ENCODE assay signal across 10 mouse cellular contexts in the genomic region with DNA sequence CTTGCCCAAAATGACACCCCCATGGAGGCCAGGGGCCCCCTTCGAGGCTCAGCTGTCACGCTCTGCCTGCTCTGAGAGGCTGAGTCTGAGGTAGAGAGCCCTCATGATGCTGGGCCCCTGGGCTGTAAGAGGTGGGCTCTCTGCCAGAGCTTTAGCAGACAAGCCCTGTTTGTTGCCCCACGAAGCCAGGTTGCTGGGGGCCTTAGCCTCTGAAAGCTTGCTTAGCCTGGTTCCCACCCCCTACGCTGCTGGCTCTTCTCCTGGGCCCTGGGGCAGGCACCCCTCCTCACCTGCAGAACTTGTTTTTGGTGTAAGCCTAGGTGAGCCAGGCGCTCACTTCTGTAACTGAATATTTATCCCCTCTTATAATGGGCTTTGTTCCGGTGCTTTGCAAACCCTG. TPM values are rescaled to one million over a fixed set of nuclear protein-coding genes. Genes with fewer than 3 reads are reported as not detected.
DNase-seq lines count a peak whose midpoint lies in the region; ATAC-seq and TF ChIP-seq lines count a peak whose summit lies in the region.
"Had no signal": no experiment of that assay in that cellular context is flagged by ENCODE, and none has a peak within 500 bp of the region (broad histone marks: within the 10 kb centered on the region; RNA-seq: fewer than 3 reads in every experiment).

No protein-coding gene starts in this region.

- no peak for TF ChIP-seq EP300 in lung, postnatal 0 days (IDR thresholded peaks at IDR 0.05)

- peaks cover 3% of the 10 kb centered on the region; the same call in 1 of the 2 replicates for H3K36me3 ChIP-seq in heart, embryonic 11.5 days (ENCODE audit: control insufficient read depth, insufficient read depth, low read length)
- no peaks in the 10 kb centered on the region for H3K36me3 ChIP-seq in lung, postnatal 0 days (ENCODE audit: insufficient read depth, low read length)
- H3K36me3 ChIP-seq in hindbrain, embryonic 14.5 days (replicated peaks; ENCODE audit: control insufficient read depth, insufficient read depth) = no peaks in the 10 kb centered on the region; the same call in 1 of the 2 replicates
- no peaks in the 10 kb centered on the region; the same call in 1 of the 2 replicates for H3K36me3 ChIP-seq in stomach, embryonic 15.5 days
- H3K36me3 ChIP-seq in liver, embryonic 12.5 days = 0 out of 2 replicates have a peak, but pooled peaks cover 10% of the 10 kb centered on the region

- 57% methylated on average over 6 of the region's 6 CpGs for WGBS in heart, embryonic 11.5 days (ENCODE audit: insufficient replicate concordance)
- WGBS in lung, postnatal 0 days = 48% methylated on average over 6 of the region's 6 CpGs
- WGBS in hindbrain, embryonic 14.5 days = 58% methylated on average over 6 of the region's 6 CpGs
- 47% methylated on average over 6 of the region's 6 CpGs for WGBS in stomach, embryonic 15.5 days
- 68% methylated on average over 6 of the region's 6 CpGs for WGBS in liver, embryonic 12.5 days (ENCODE audit: insufficient replicate concordance)

- peak overlapping the region; percentile 11 for H3K4me2 ChIP-seq in heart, embryonic 11.5 days
- no peak overlapping the region for H3K4me2 ChIP-seq in lung, postnatal 0 days (replicated peaks; ENCODE audit: low read depth, low read length)
- H3K4me2 ChIP-seq in hindbrain, embryonic 14.5 days (replicated peaks) = no peak overlapping the region
- no peak overlapping the region for H3K4me2 ChIP-seq in stomach, embryonic 15.5 days
- H3K4me2 ChIP-seq in liver, embryonic 12.5 days = no peak overlapping the region

- no peak overlapping the region for H3K9ac ChIP-seq in heart, embryonic 11.5 days (ENCODE audit: low read depth, low read length)
- H3K9ac ChIP-seq in lung, postnatal 0 days (replicated peaks; ENCODE audit: low read depth) = no peak overlapping the region
- no peak overlapping the region for H3K9ac ChIP-seq in hindbrain, embryonic 14.5 days
- no peak overlapping the region for H3K9ac ChIP-seq in stomach, embryonic 15.5 days
- no peak overlapping the region for H3K9ac ChIP-seq in liver, embryonic 12.5 days

- no peak for TF ChIP-seq CTCF in lung, postnatal 0 days (IDR thresholded peaks at IDR 0.05)

- H3K27me3 ChIP-seq in heart, embryonic 11.5 days (ENCODE audit: control insufficient read depth, insufficient read depth, low read length) = no peaks in the 10 kb centered on the region
- no peaks in the 10 kb centered on the region for H3K27me3 ChIP-seq in lung, postnatal 0 days (replicated peaks; ENCODE audit: insufficient read depth, low read length)
- H3K27me3 ChIP-seq in hindbrain, embryonic 14.5 days (ENCODE audit: control insufficient read depth, insufficient read depth, low read length) = no peaks in the 10 kb centered on the region
- H3K27me3 ChIP-seq in stomach, embryonic 15.5 days (replicated peaks) = no peaks in the 10 kb centered on the region
- H3K27me3 ChIP-seq in liver, embryonic 12.5 days (replicated peaks) = peaks cover 15% of the 10 kb centered on the region

- H3K9me3 ChIP-seq in heart, embryonic 11.5 days (replicated peaks; ENCODE audit: control insufficient read depth, low read length) = no peaks in the 10 kb centered on the region
- no peaks in the 10 kb centered on the region for H3K9me3 ChIP-seq in lung, postnatal 0 days (ENCODE audit: low read length)
- H3K9me3 ChIP-seq in hindbrain, embryonic 14.5 days (ENCODE audit: control insufficient read depth, low read length) = no peaks in the 10 kb centered on the region
- H3K9me3 ChIP-seq in stomach, embryonic 15.5 days = no peaks in the 10 kb centered on the region
- no peaks in the 10 kb centered on the region for H3K9me3 ChIP-seq in liver, embryonic 12.5 days (replicated peaks)

- peak overlapping the region; percentile 92 for H3K27ac ChIP-seq in heart, embryonic 11.5 days (ENCODE audit: low read depth, low read length)
- no peak overlapping the region for H3K27ac ChIP-seq in lung, postnatal 0 days (ENCODE audit: low read length)
- H3K27ac ChIP-seq in hindbrain, embryonic 14.5 days = 0 out of 2 replicates have a peak overlapping the region, but pooled peaks have one; percentile 23
- H3K27ac ChIP-seq in stomach, embryonic 15.5 days = peak overlapping the region; percentile 70
- H3K27ac ChIP-seq in liver, embryonic 12.5 days = no peak overlapping the region

- H3K4me1 ChIP-seq in heart, embryonic 11.5 days (ENCODE audit: control insufficient read depth, insufficient read depth, low read length) = peaks cover 58% of the 10 kb centered on the region
- H3K4me1 ChIP-seq in lung, postnatal 0 days (ENCODE audit: insufficient read depth, low read depth, low read length) = peaks cover 12% of the 10 kb centered on the region; the same call in 1 of the 2 replicates
- H3K4me1 ChIP-seq in hindbrain, embryonic 14.5 days (replicated peaks; ENCODE audit: control insufficient read depth, insufficient read depth, low read length) = peaks cover 41% of the 10 kb centered on the region
- H3K4me1 ChIP-seq in stomach, embryonic 15.5 days = peaks cover 69% of the 10 kb centered on the region
- peaks cover 65% of the 10 kb centered on the region for H3K4me1 ChIP-seq in liver, embryonic 12.5 days

- H3K4me3 ChIP-seq in heart, embryonic 11.5 days (ENCODE audit: low read depth, low read length) = no peak overlapping the region
- no peak overlapping the region for H3K4me3 ChIP-seq in lung, postnatal 0 days (ENCODE audit: low read depth, low read length)
- no peak overlapping the region for H3K4me3 ChIP-seq in hindbrain, embryonic 14.5 days (replicated peaks; ENCODE audit: low read length)
- no peak overlapping the region for H3K4me3 ChIP-seq in stomach, embryonic 15.5 days (replicated peaks)
- H3K4me3 ChIP-seq in liver, embryonic 12.5 days = no peak overlapping the region

- no peak for ATAC-seq in heart, embryonic 11.5 days (replicated peaks; ENCODE audit: insufficient number of reproducible peaks, low FRiP score, low TSS enrichment)
- 0 out of 2 replicates have a peak, but pooled peaks have one; percentile 3 for ATAC-seq in lung, postnatal 0 days
- no peak for ATAC-seq in hindbrain, embryonic 14.5 days (ENCODE audit: low FRiP score)
- no peak for ATAC-seq in stomach, embryonic 15.5 days (ENCODE audit: insufficient read depth, low FRiP score, low read depth)
- no peak for ATAC-seq in liver, embryonic 12.5 days

- DNase-seq in heart, adult 8-10 months (ENCODE audit: low spot score) = no peak
- peak; percentile 36 for DNase-seq in lung, postnatal 0 days (ENCODE audit: low spot score)
- no peak for DNase-seq in lung, postnatal 25 days (ENCODE audit: low spot score)
- DNase-seq in hindbrain, embryonic 14.5 days (ENCODE audit: low spot score) = no peak
- DNase-seq in ovary, adult 18-20 months (ENCODE audit: low spot score) = no peak
- DNase-seq: gastrocnemius, postnatal 10 days; thymus, adult 18-20 months had no signal

RNA-seq across cellular contexts. Expression of gene Ece1, which starts 55.6 kb away (rescaled TPM):
- 129 and 157 TPM in 2 replicates for polyA plus RNA-seq in heart, embryonic 11.5 days (2014; fragmentation: Nextera tagmentation; extraction: Ambion mirVana)
- 100 to 1,000 TPM; 101 to 124 (median 116) TPM for total RNA-seq in heart, adult 8-10 months (2022)
- polyA plus RNA-seq in lung, postnatal 0 days (2015; fragmentation: Nextera tagmentation; extraction: Ambion mirVana) = 65.7 and 80.9 TPM in 2 replicates
- polyA plus RNA-seq in hindbrain, embryonic 14.5 days (2014; fragmentation: Nextera tagmentation; extraction: Ambion mirVana) = 22.6 and 25.0 TPM in 2 replicates
- 52.0 and 53.5 TPM in 2 replicates for polyA plus RNA-seq in stomach, embryonic 15.5 days (2015; fragmentation: Nextera tagmentation; extraction: Ambion mirVana)
- 17.8 and 18.5 TPM in 2 replicates for polyA plus RNA-seq in liver, embryonic 12.5 days (2016; fragmentation: Nextera tagmentation; extraction: Ambion mirVana)

Comparison
In these comparisons a context has a peak if more than half of its experiments do, and no peak if none do; other contexts are left out.
1. H3K27ac ChIP-seq: peak in heart, embryonic 11.5 days (single experiment), hindbrain, embryonic 14.5 days (single experiment) and stomach, embryonic 15.5 days (single experiment); none in lung, postnatal 0 days (single experiment) and liver, embryonic 12.5 days (single experiment).